Mouse (Mus musculus) forebrain, embryonic 11.5 days (tissue): ENCODE data around the gene Ccn6. TPM values are rescaled to one million over a fixed set of nuclear protein-coding genes. Genes with fewer than 3 reads are reported as not detected.

Experiments
- ATAC-seq: fragments of 200-750 bp; cut with Nextera tagmentation; replicated peaks from 2 replicates; pipeline ENCODE4 v1.8.0; 2017; ENCODE audit warnings: moderate TSS enrichment; ENCODE audit not compliant: low FRiP score
- DNase-seq: peaks from one replicate; pipeline ENCODE4 v3.0.0-alpha.2; 2017; ENCODE audit warnings: low spot score
- H3K27ac ChIP-seq: fragments of 300-500 bp; sonication (generic); 2 replicates; pipeline ENCODE4 v1.5.1; 2014; ENCODE audit warnings: low read depth, low read length
- H3K27me3 ChIP-seq: fragments of 300-500 bp; sonication (generic); 2 replicates; pipeline ENCODE4 v1.6.1; 2014; ENCODE audit warnings: mild to moderate bottlenecking, low read length, mixed read lengths; ENCODE audit not compliant: control insufficient read depth, insufficient read depth
- H3K36me3 ChIP-seq: fragments of 300-500 bp; sonication (generic); 2 replicates; pipeline ENCODE4 v1.6.1; 2014; ENCODE audit warnings: mild to moderate bottlenecking, low read length, moderate library complexity, mixed read lengths; ENCODE audit not compliant: control insufficient read depth, insufficient read depth
- H3K4me1 ChIP-seq: fragments of 300-500 bp; sonication (generic); replicated peaks from 2 replicates; pipeline ENCODE4 v1.6.1; 2014; ENCODE audit warnings: low read length, mixed read lengths; ENCODE audit not compliant: control insufficient read depth, insufficient read depth
- H3K4me2 ChIP-seq: fragments of 300-500 bp; sonication (generic); 2 replicates; pipeline ENCODE4 v1.6.1; 2014; ENCODE audit warnings: low read depth, mild to moderate bottlenecking, low read length, moderate library complexity, mixed read lengths; ENCODE audit not compliant: severe bottlenecking
- H3K4me3 ChIP-seq: fragments of 300-500 bp; sonication (generic); 2 replicates; pipeline ENCODE4 v1.5.1; 2014; ENCODE audit warnings: low read depth, low read length
- H3K9ac ChIP-seq: fragments of 300-500 bp; sonication (generic); 2 replicates; pipeline ENCODE4 v1.6.1; 2014; ENCODE audit warnings: low read length
- H3K9me3 ChIP-seq: fragments of 300-500 bp; sonication (generic); 2 replicates; pipeline ENCODE4 v1.6.1; 2016; ENCODE audit warnings: low read length, mixed read lengths; ENCODE audit not compliant: control insufficient read depth
- WGBS: fragments of 180-500 bp; shearing (Covaris S2); extraction: QIAGEN DNeasy Blood & Tissue Kit; methylation state at CpG from one replicate; pipeline ENCODE4 v1.1.7; 2014; 5-methylcytosine and 5-hydroxymethylcytosine counted together
- polyA plus RNA-seq: library from polyadenylated mRNA; unstranded; fragments of >200 nt; fragmentation: Nextera tagmentation; extraction: Ambion mirVana; gene quantifications from 2 replicates; pipeline ENCODE4 v1.2.1, GENCODE M21; 2014

Gene Ccn6
- polyA plus RNA-seq, 1 experiment from 2014 or later = 0.27 TPM

GRCm38 (mm10) chr10:39170181-39170580 is 6.6 kb upstream of the Ccn6 start:
- no peak overlapping the region for H3K9ac ChIP-seq
- DNase-seq (peak; percentile 88), ATAC-seq (no peak)
- WGBS = 9% methylated on average over 8 of the region's 8 CpGs
- H3K36me3 ChIP-seq = no peaks in the 10 kb centered on the region
- H3K4me3 ChIP-seq = no peak overlapping the region
- H3K9me3 ChIP-seq = no peaks in the 10 kb centered on the region
- H3K4me2 ChIP-seq = peak overlapping the region; percentile 28; the same call in 1 of the 2 replicates
- peaks cover 5% of the 10 kb centered on the region for H3K4me1 ChIP-seq
- peaks cover 4% of the 10 kb centered on the region; the same call in 1 of the 2 replicates for H3K27me3 ChIP-seq
- H3K27ac ChIP-seq = no peak overlapping the region

DNA sequence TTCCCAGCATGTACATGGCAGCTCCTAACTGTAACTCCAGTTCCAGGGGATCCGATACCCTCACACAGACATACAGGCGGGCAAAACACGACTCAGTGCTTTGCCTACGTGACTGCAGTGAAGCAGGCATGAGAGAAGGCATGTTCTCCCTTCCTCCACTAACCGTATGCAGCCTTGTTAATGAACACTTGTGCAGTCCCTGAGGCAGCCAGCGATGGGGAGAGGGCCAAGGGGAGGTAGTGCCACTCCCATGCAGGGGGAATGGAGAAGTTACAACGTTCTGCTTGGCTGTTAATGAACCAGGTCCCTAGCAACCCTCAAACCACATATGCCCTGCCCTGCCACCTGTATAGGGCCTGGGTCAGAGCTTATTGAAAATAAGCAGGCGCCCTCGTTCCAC is 6.0 kb upstream of the Ccn6 start:
- Histone ChIP-seq H3K27me3 (peaks cover 4% of the 10 kb centered on the region; the same call in 1 of the 2 replicates), H3K9me3 (no peaks in the 10 kb centered on the region), H3K27ac (no peak overlapping the region), H3K4me1 (peaks cover 5% of the 10 kb centered on the region), H3K4me3 (no peak overlapping the region), H3K9ac (no peak overlapping the region), H3K4me2 (peak overlapping the region; percentile 28; the same call in 1 of the 2 replicates), H3K36me3 (no peaks in the 10 kb centered on the region)
- ATAC-seq = no peak
- WGBS = 49% methylated on average over 9 of the region's 9 CpGs
- no peak for DNase-seq

GRCm38 (mm10) chr10:39167611-39168010 is 4.0 kb upstream of the Ccn6 start:
- Histone ChIP-seq H3K9me3 (no peaks in the 10 kb centered on the region), H3K36me3 (no peaks in the 10 kb centered on the region), H3K9ac (no peak overlapping the region), H3K27ac (no peak overlapping the region), H3K4me3 (no peak overlapping the region), H3K4me2 (no peak overlapping the region), H3K4me1 (peaks cover 5% of the 10 kb centered on the region), H3K27me3 (peaks cover 4% of the 10 kb centered on the region; the same call in 1 of the 2 replicates)
- DNase-seq (no peak), ATAC-seq (no peak)
- WGBS = 88% methylated on average over 11 of the region's 11 CpGs

GRCm38 (mm10) chr10:39165632-39166115 is 2.1 kb upstream of the Ccn6 start:
- peak overlapping the region; percentile 37; the same call in 1 of the 2 replicates for H3K9ac ChIP-seq
- no peak overlapping the region for H3K4me3 ChIP-seq
- 29% methylated on average over 11 of the region's 11 CpGs for WGBS
- H3K4me2 ChIP-seq = peak overlapping the region; percentile 29; the same call in 1 of the 2 replicates
- peaks cover 4% of the 10 kb centered on the region; the same call in 1 of the 2 replicates for H3K27me3 ChIP-seq
- H3K27ac ChIP-seq = no peak overlapping the region
- H3K36me3 ChIP-seq = no peaks in the 10 kb centered on the region
- ATAC-seq = no peak
- H3K4me1 ChIP-seq = peaks cover under 1% of the 10 kb centered on the region; the same call in 1 of the 2 replicates
- H3K9me3 ChIP-seq = no peaks in the 10 kb centered on the region
- no peak for DNase-seq

- DNase-seq = no peak
- Histone ChIP-seq H3K27me3 (no peaks in the 10 kb centered on the region), H3K4me2 (no peak overlapping the region), H3K4me3 (no peak overlapping the region), H3K4me1 (no peaks in the 10 kb centered on the region; the same call in 1 of the 2 replicates), H3K9me3 (no peaks in the 10 kb centered on the region), H3K36me3 (no peaks in the 10 kb centered on the region), H3K9ac (no peak overlapping the region), H3K27ac (no peak overlapping the region)
- WGBS = 64% methylated on average over 18 of the region's 18 CpGs
- ATAC-seq = no peak
Measured at GRCm38 (mm10) chr10:39162666-39163484, 719 bp downstream of the Ccn6 start.

GRCm38 (mm10) chr10:39161406-39161805 is 2.2 kb downstream of the Ccn6 start:
- WGBS = 89% methylated on average over 1 of the region's 1 CpGs
- Histone ChIP-seq H3K27ac (no peak overlapping the region), H3K4me1 (no peaks in the 10 kb centered on the region; the same call in 1 of the 2 replicates), H3K4me2 (no peak overlapping the region), H3K9me3 (no peaks in the 10 kb centered on the region), H3K36me3 (no peaks in the 10 kb centered on the region), H3K27me3 (no peaks in the 10 kb centered on the region), H3K4me3 (no peak overlapping the region), H3K9ac (no peak overlapping the region)
- DNase-seq (no peak), ATAC-seq (no peak)

DNA sequence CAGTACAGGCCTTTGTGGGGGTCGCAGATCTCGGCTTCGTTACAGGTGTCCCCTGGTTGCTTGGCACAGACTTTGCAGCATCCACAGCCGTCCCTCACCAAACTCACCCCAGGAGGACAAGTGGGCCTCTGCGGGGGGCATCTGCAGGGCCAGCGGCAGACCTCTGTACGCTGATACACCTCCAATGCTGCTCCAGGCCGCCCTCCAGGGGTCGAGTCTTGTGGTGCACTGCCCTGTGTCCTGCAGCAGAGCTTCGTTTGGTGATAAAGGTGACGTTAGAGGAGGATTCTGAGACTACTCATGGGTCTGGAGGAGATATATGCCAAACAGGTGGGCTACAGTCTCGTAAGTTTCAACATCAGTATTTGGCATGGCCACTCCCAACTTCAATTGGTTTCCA is 5.3 kb downstream of the Ccn6 start:
- Histone ChIP-seq H3K36me3 (no peaks in the 10 kb centered on the region), H3K27ac (no peak overlapping the region), H3K4me1 (no peaks in the 10 kb centered on the region), H3K27me3 (no peaks in the 10 kb centered on the region), H3K4me3 (no peak overlapping the region), H3K9ac (no peak overlapping the region), H3K4me2 (no peak overlapping the region), H3K9me3 (no peaks in the 10 kb centered on the region)
- ATAC-seq (no peak), DNase-seq (no peak)
- WGBS = 52% methylated on average over 12 of the region's 12 CpGs

GRCm38 (mm10) chr10:39157321-39157720 is 6.3 kb downstream of the Ccn6 start:
- Histone ChIP-seq H3K36me3 (no peaks in the 10 kb centered on the region), H3K27me3 (no peaks in the 10 kb centered on the region), H3K9ac (no peak overlapping the region), H3K9me3 (no peaks in the 10 kb centered on the region), H3K27ac (no peak overlapping the region), H3K4me3 (no peak overlapping the region), H3K4me1 (no peaks in the 10 kb centered on the region), H3K4me2 (no peak overlapping the region)
- ATAC-seq = no peak
- WGBS = 93% methylated on average over 1 of the region's 1 CpGs
- no peak for DNase-seq
